Mouse (Mus musculus) erythroblast, embryonic 14.5 days (primary cell): ENCODE measurements around the gene Chmp2a. TPM values are rescaled to one million over a fixed set of nuclear protein-coding genes. Genes with fewer than 3 reads are reported as not detected.
A peak's percentile ranks its signal among the peaks of the same experiment; 100 is the strongest.

Experiments used
- H3K27me3 ChIP-seq: 2 replicates; pipeline ENCODE4 v1.6.1; 2012; ENCODE audit warnings: inconsistent platforms; ENCODE audit not compliant: control insufficient read depth
- H3K36me3 ChIP-seq: 2 replicates; pipeline ENCODE4 v1.6.1; 2012; ENCODE audit warnings: mild to moderate bottlenecking, inconsistent platforms; ENCODE audit not compliant: control insufficient read depth
- H3K4me1 ChIP-seq: 2 replicates; pipeline ENCODE4 v1.6.1; 2012; ENCODE audit warnings: inconsistent platforms; ENCODE audit not compliant: control insufficient read depth
- H3K4me3 ChIP-seq: replicated peaks from 2 replicates; pipeline ENCODE3; 2012; ENCODE audit warnings: moderate library complexity, mild to moderate bottlenecking, inconsistent platforms
- H3K9me3 ChIP-seq: 2 replicates; pipeline ENCODE4 v1.6.1; 2012; ENCODE audit warnings: low read length, inconsistent platforms, mixed read lengths; ENCODE audit not compliant: control insufficient read depth
- GATA1 ChIP-seq: IDR thresholded peaks from 2 replicates; pipeline ENCODE4 v1.6.1; 2012; ENCODE audit warnings: low read length, inconsistent platforms, mixed read lengths
- TAL1 ChIP-seq: IDR thresholded peaks from 3 replicates; pipeline ENCODE4 v1.6.1; 2012; ENCODE audit warnings: low read length, inconsistent platforms, mixed read lengths
- polyA plus RNA-seq: library from polyadenylated mRNA; stranded (reverse); fragments of >175 nt; gene quantifications from 2 replicates; pipeline ENCODE4 v1.2.3, GENCODE M21; 2012

Chmp2a gene
- polyA plus RNA-seq, 1 experiment: 39.9 TPM

- Histone ChIP-seq H3K4me3 (peak overlapping the region; percentile 85), H3K36me3 (peaks cover 42% of the 10 kb centered on the region), H3K4me1 (peaks cover 60% of the 10 kb centered on the region), H3K27me3 (peaks cover 21% of the 10 kb centered on the region), H3K9me3 (no peaks in the 10 kb centered on the region)
- TF ChIP-seq GATA1: no peak
- TF ChIP-seq TAL1: no peak
Measured at GRCm38 (mm10) chr7:13037366-13037765, 2.8 kb upstream of the Chmp2a start.

DNA sequence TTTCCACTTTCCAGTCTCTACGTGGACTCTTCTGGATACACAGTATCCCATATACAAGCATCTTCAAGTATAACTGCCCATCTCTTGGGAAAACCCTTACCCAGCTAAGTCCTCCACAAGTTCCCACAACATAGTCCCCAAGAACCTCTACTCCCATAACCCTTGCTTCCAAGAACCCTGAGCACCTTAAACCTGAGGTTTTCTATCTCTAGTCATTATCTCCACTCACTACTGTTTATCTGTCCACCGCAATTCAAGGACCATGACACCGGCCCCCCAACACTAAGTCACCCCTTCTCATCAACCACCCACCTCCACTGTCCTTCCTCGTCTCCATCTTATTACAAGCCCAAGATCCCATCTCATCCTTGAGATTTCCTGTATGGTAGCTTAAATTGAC lies 2.2 kb upstream of the Chmp2a start:
- H3K27me3 ChIP-seq: peaks cover 15% of the 10 kb centered on the region
- H3K36me3 ChIP-seq: peaks cover 47% of the 10 kb centered on the region
- H3K4me3 ChIP-seq: peak overlapping the region; percentile 85
- peaks cover 64% of the 10 kb centered on the region for H3K4me1 ChIP-seq
- TF ChIP-seq GATA1 (no peak), TAL1 (no peak)
- no peaks in the 10 kb centered on the region for H3K9me3 ChIP-seq

GRCm38 (mm10) chr7:13035211-13035855 lies 726 bp upstream of the Chmp2a start:
- Histone ChIP-seq H3K27me3 (peaks cover under 1% of the 10 kb centered on the region; the same call in 1 of the 2 replicates), H3K4me1 (peaks cover 64% of the 10 kb centered on the region), H3K36me3 (peaks cover 59% of the 10 kb centered on the region), H3K9me3 (no peaks in the 10 kb centered on the region), H3K4me3 (peak overlapping the region; percentile 80)
- no peak for TF ChIP-seq GATA1
- no peak for TF ChIP-seq TAL1

- Histone ChIP-seq H3K9me3 (no peaks in the 10 kb centered on the region), H3K27me3 (no peaks in the 10 kb centered on the region), H3K4me3 (peak overlapping the region; percentile 80), H3K4me1 (peaks cover 54% of the 10 kb centered on the region), H3K36me3 (peaks cover 77% of the 10 kb centered on the region)
- TF ChIP-seq TAL1 (no peak), GATA1 (no peak)
Measured at GRCm38 (mm10) chr7:13033451-13034147, 1.0 kb downstream of the Chmp2a start.

- TF ChIP-seq GATA1: no peak
- H3K4me3 ChIP-seq: no peak overlapping the region
- H3K36me3 ChIP-seq: peaks cover 87% of the 10 kb centered on the region
- H3K9me3 ChIP-seq: no peaks in the 10 kb centered on the region
- no peaks in the 10 kb centered on the region for H3K27me3 ChIP-seq
- peaks cover 51% of the 10 kb centered on the region for H3K4me1 ChIP-seq
Measured at GRCm38 (mm10) chr7:13032541-13032940, 2.1 kb downstream of the Chmp2a start.

DNA sequence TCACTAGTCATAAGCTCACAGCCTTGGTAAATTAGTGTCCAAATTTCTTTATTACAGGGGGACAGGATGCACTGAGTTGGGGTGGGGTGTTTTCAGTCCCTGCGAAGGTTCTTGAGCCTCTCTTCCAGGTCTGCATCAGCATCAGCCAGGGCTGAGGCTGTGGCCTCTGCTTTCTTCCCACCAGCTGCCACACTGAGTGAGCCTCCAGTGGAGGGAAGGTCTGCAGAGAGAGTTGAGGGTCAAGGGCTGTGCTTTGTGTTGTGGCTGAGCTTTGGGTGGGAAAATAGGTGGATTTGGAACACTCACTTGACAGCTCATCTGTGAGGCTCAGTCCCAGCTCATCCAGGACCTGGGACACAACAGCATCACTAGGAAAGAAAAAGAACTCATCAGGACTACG lies 2.6 kb downstream of the Chmp2a start:
- TF ChIP-seq GATA1 (no peak), TAL1 (no peak)
- H3K27me3 ChIP-seq: no peaks in the 10 kb centered on the region
- H3K9me3 ChIP-seq: no peaks in the 10 kb centered on the region
- H3K4me3 ChIP-seq: no peak overlapping the region
- H3K36me3 ChIP-seq: peaks cover 93% of the 10 kb centered on the region
- H3K4me1 ChIP-seq: peaks cover 49% of the 10 kb centered on the region

DNA sequence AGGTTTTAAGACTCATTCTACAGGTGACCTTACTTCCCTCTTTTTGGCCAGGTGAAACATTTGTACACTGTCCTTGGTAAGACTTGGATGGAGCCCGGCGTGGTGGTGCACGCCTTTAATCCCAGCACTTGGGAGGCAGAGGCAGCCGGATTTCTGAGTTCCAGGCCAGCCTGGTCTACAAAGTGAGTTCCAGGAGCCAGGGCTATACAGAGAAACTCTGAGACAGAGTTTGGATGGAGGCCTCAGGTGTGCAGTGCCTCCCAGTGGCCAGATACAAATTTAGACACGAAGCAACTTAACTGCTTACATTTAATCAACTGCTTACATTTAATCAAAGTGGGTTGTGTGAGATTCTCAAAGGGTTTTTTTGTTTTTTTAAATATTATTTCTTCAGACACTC lies 3.5 kb downstream of the Chmp2a start:
- TF ChIP-seq TAL1 (no peak), GATA1 (no peak)
- peaks cover 47% of the 10 kb centered on the region for H3K4me1 ChIP-seq
- H3K36me3 ChIP-seq: peaks cover 95% of the 10 kb centered on the region
- H3K9me3 ChIP-seq: no peaks in the 10 kb centered on the region
- no peaks in the 10 kb centered on the region for H3K27me3 ChIP-seq
- no peak overlapping the region for H3K4me3 ChIP-seq

- Histone ChIP-seq H3K36me3 (peaks cover 90% of the 10 kb centered on the region), H3K4me3 (no peak overlapping the region), H3K4me1 (peaks cover 43% of the 10 kb centered on the region), H3K27me3 (no peaks in the 10 kb centered on the region), H3K9me3 (no peaks in the 10 kb centered on the region)
- no peak for TF ChIP-seq TAL1
- TF ChIP-seq GATA1: no peak
Measured at GRCm38 (mm10) chr7:13028986-13029385, 5.6 kb downstream of the Chmp2a start.

DNA sequence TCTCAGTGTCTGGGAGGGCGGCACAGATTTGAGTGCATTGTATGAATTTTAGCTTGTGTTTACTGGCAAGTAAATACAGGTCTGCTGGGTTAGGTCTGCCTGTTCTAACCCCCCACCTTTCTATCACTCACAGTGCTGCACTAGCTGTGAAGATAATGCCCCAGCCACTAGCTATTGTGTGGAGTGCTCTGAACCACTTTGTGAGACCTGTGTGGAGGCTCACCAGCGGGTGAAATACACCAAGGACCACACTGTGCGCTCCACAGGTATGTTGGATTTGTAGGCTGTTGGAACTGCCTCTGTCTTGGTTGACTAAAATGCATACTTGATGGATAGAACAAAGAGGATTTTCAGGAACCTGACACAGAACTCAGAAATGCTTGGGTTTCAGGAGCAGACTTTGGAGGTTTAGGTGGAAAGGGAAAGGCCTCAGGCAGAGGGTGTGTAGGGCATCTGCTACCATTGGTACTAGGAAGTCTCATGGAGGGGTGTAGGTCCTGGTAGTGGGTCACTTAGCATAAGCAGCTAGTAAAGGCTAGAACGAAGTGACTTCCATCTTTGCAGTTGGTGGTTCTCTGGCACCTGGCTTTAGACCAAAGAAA lies 9.0 kb downstream of the Chmp2a start:
- no peaks in the 10 kb centered on the region for H3K9me3 ChIP-seq
- peaks cover 39% of the 10 kb centered on the region for H3K4me1 ChIP-seq
- no peaks in the 10 kb centered on the region for H3K27me3 ChIP-seq
- TF ChIP-seq GATA1 (no peak), TAL1 (no peak)
- peak overlapping the region; percentile 65 for H3K4me3 ChIP-seq
- H3K36me3 ChIP-seq: peaks cover 56% of the 10 kb centered on the region
